Mouse (Mus musculus): ENCODE measurements around the gene Dnajc4. TPM values are rescaled to one million over a fixed set of nuclear protein-coding genes. Genes with fewer than 3 reads are reported as not detected.

Gene Dnajc4
- total RNA-seq, 2 experiments from 2014 or later, result 15.8 to 19.4 TPM

Other genes starting within 250 kb of the Dnajc4 start
- 10 to 100 TPM; 25.7 to 31.1 TPM for gene Rps6ka4, start 151.9 kb downstream of the Dnajc4 start, total RNA-seq (2021)
- 1 to 10 TPM; 1.3 TPM for gene Ccdc88b, start 134.4 kb downstream of the Dnajc4 start, total RNA-seq (2021)
- 10 to 100 TPM; 42.5 to 49.6 TPM for gene Trmt112, start 82.9 kb downstream of the Dnajc4 start, total RNA-seq (2021)
- gene Prdx5, start 82.5 kb downstream of the Dnajc4 start, total RNA-seq (2021), result 100 to 1,000 TPM; 280 to 318 TPM
- 10 to 100 TPM; 41.4 to 43.5 TPM for gene Esrra, start 70.8 kb downstream of the Dnajc4 start, total RNA-seq (2021)
- gene Catsperz, start 67.2 kb downstream of the Dnajc4 start, total RNA-seq (2021), result 10 to 100 TPM; 14.0 to 20.6 TPM
- 10 to 100 TPM; 36.6 to 38.1 TPM for gene Kcnk4, start 58.1 kb downstream of the Dnajc4 start, total RNA-seq (2021)
- 10 to 100 TPM; 40.4 to 42.8 TPM for gene Bad, start 50.7 kb downstream of the Dnajc4 start, total RNA-seq (2021)
- 10 to 100 TPM; 78.7 to 79.5 TPM for gene Gpr137, start 50.1 kb downstream of the Dnajc4 start, total RNA-seq (2021)
- 10 to 100 TPM; 97.2 to 98.4 TPM for gene Ppp1r14b, start 17.6 kb downstream of the Dnajc4 start, total RNA-seq (2021)
- 10 to 100 TPM; 11.2 to 11.6 TPM for gene Plcb3, start 16.1 kb downstream of the Dnajc4 start, total RNA-seq (2021)
- gene Fkbp2, start 12.1 kb downstream of the Dnajc4 start, total RNA-seq (2021), result 10 to 100 TPM; 65.3 to 65.5 TPM
- 10 to 100 TPM; 72.6 to 72.8 TPM for gene Vegfb, start 4.9 kb downstream of the Dnajc4 start, total RNA-seq (2021)
- 1 to 10 TPM; 9.2 to 9.5 TPM for gene Nudt22, start 3.5 kb upstream of the Dnajc4 start, total RNA-seq (2021)
- 10 to 100 TPM; 20.2 to 20.8 TPM for gene Trpt1, start 3.6 kb upstream of the Dnajc4 start, total RNA-seq (2021)
- gene Fermt3, start 26.9 kb upstream of the Dnajc4 start, total RNA-seq (2021), result 1 to 10 TPM; 3.7 to 5.5 TPM
- gene Stip1, start 47.4 kb upstream of the Dnajc4 start, total RNA-seq (2021), result 100 to 1,000 TPM; 136 TPM
- 1 to 10 TPM; 8.0 to 8.9 TPM for gene Macrod1, start 64.2 kb upstream of the Dnajc4 start, total RNA-seq (2021)
- gene Flrt1, start 113.2 kb upstream of the Dnajc4 start, total RNA-seq (2021), result 10 to 100 TPM; 23.0 to 26.0 TPM
- 100 to 1,000 TPM; 222 to 235 TPM for gene Otub1, start 213.7 kb upstream of the Dnajc4 start, total RNA-seq (2021)
- 100 to 1,000 TPM; 855 to 924 TPM for gene Cox8a, start 225.0 kb upstream of the Dnajc4 start, total RNA-seq (2021)
- gene Naa40, start 248.6 kb upstream of the Dnajc4 start, total RNA-seq (2021), result 10 to 100 TPM; 40.6 to 41.5 TPM

All from left cerebral cortex, postnatal 10 days (tissue).